Mouse (Mus musculus): ENCODE results near the gene Wnt10a. TPM values are rescaled to one million over a fixed set of nuclear protein-coding genes. Genes with fewer than 3 reads are reported as not detected.

The Wnt10a gene
- polyA plus RNA-seq, 2 experiments: not detected

DNA sequence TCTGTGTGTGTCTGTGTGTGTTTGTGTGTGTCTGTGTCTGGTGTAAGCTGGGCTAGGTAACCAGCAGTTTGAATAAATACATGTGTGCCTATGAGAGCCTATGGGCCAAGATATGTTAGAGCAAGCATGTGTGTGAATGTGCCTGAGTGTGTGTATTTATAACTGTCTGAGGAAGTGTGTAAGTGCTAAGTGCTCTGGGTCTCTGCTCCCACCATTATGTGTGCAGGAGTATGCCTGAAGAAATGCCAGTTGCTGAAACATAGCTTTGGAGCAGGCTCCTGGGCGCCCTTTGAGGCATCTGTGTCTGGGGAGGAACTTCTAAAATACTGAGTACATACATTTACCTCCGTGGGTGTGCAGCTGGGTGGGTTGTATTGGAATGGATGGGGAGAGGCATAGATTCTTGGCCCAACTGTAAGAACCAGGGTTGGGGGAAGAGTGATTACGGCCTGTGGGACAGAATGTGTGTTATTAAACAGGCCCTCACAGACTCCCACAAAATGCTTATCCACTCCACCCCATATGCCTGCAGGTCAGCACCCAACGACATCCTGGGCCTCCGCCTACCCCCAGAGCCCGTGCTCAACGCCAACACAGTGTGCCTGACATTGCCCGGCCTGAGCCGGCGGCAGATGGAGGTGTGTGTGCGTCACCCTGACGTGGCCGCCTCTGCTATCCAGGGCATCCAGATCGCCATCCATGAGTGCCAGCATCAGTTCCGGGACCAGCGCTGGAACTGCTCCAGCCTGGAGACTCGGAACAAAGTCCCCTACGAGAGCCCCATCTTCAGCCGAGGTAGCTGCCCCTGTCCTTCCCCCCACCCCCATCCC is 1.7 kb downstream of the Wnt10a start:
- TF ChIP-seq CTCF (IDR thresholded peaks at IDR 0.05; ENCODE audit: low read depth) (no peak), EP300 (IDR thresholded peaks at IDR 0.05; ENCODE audit: low read depth) (no peak)

DNA sequence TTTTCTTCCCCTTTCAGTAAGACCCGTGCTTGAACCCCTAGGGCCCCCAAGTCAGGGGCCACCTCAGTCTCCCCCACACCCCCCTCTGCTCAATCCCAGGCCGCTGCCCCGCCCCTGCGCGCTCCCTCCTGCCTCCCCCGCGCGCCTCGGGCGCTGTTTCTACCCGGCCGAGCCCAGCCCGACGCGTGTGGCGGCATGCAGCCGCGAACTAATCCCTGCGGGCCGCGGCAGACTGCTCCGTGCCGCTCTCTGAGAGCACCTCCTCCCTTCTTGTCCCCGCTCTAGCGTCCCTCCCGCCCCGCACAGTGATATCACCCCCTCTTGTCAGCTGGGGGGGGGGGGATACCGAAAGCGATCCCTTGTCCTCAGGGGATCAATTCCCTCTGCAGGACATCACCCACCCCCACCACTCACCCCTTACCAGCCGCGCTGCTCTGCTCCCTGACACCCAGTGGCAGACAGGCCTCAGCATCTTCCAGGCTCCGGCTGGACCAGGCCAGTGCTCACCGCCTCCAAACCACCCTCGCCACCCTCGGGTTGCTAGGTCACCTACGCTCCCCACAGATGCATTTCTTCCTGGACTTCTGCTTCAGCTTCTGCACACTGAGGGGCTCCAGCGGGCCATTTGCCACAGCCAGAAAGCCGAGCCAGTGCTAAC is 3.3 kb downstream of the Wnt10a start:
- H3K9ac ChIP-seq (replicated peaks): no peak overlapping the region
- under 1% methylated on average over 38 of the region's 38 CpGs for WGBS (ENCODE audit: insufficient replicate concordance)

More for the DNA sequence above, 1.7 kb downstream of the Wnt10a start:
- ATAC-seq (ENCODE audit: insufficient read depth) (no peak), DNase-seq (ENCODE audit: low read depth in 3 of 3, low spot score in 3 of 3) (no peak)
- Histone ChIP-seq H3K36me3 (replicated peaks; ENCODE audit: control insufficient read depth, insufficient read depth, low read depth) (no peaks in the 10 kb centered on the region), H3K9ac (replicated peaks) (no peak overlapping the region), H3K4me2 (ENCODE audit: low read depth) (no peak overlapping the region), H3K4me3 (ENCODE audit: insufficient read depth in 1 of 2, low read depth in 2 of 2, low read length in 2 of 2) (no peak overlapping the region), H3K4me1 (replicated peaks; ENCODE audit: control insufficient read depth in 2 of 2, insufficient read depth in 2 of 2, low read length in 1 of 2) (no peaks in the 10 kb centered on the region), H3K9me3 (ENCODE audit: control insufficient read depth, low read length) (no peaks in the 10 kb centered on the region), H3K27ac (no peak overlapping the region), H3K27me3 (ENCODE audit: control insufficient read depth, insufficient read depth, low read length) (peaks cover 78% of the 10 kb centered on the region)
- WGBS (ENCODE audit: insufficient replicate concordance): 11% methylated on average over 19 of the region's 19 CpGs

DNA sequence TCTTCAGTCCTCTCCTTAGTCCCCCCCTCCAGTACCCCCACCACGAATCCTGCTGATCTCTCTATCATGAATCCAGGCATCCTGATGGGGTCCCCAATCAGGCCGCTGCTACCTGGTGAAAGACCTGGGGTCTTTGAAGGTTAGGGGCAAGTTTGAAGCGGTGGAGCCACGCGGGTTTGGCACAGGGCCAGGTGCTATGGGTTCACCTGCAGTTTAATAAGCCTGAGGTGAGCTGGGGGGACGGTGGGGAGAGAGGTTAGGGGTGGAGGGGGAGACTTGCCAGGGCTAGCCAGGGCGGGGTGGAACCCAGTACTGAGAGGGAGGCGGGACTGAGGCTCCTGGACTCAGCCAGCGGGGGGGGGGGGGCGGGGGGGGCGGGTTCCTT is 3.8 kb downstream of the Wnt10a start:
- no peak overlapping the region for H3K4me2 ChIP-seq (ENCODE audit: low read depth)
- H3K9me3 ChIP-seq (ENCODE audit: control insufficient read depth, low read length): no peaks in the 10 kb centered on the region
- no peak overlapping the region for H3K4me3 ChIP-seq (ENCODE audit: insufficient read depth in 1 of 2, low read depth in 2 of 2, low read length in 2 of 2)
- H3K4me1 ChIP-seq (replicated peaks; ENCODE audit: control insufficient read depth in 2 of 2, insufficient read depth in 2 of 2, low read length in 1 of 2): no peaks in the 10 kb centered on the region
- H3K36me3 ChIP-seq (replicated peaks; ENCODE audit: control insufficient read depth, insufficient read depth, low read depth): no peaks in the 10 kb centered on the region
- DNase-seq (ENCODE audit: low read depth in 3 of 3, low spot score in 3 of 3) (no peak), ATAC-seq (ENCODE audit: insufficient read depth) (no peak)
- TF ChIP-seq CTCF (IDR thresholded peaks at IDR 0.05; ENCODE audit: low read depth): no peak
- TF ChIP-seq EP300 (IDR thresholded peaks at IDR 0.05; ENCODE audit: low read depth): no peak
- H3K9ac ChIP-seq (replicated peaks): no peak overlapping the region
- under 1% methylated on average over 8 of the region's 11 CpGs for WGBS (ENCODE audit: insufficient replicate concordance)
- H3K27ac ChIP-seq: no peak overlapping the region
- H3K27me3 ChIP-seq (ENCODE audit: control insufficient read depth, insufficient read depth, low read length): peaks cover 87% of the 10 kb centered on the region

More for the DNA sequence above, 3.3 kb downstream of the Wnt10a start:
- H3K4me3 ChIP-seq (ENCODE audit: insufficient read depth in 1 of 2, low read depth in 2 of 2, low read length in 2 of 2): no peak overlapping the region
- H3K4me2 ChIP-seq (ENCODE audit: low read depth): no peak overlapping the region
- H3K36me3 ChIP-seq (replicated peaks; ENCODE audit: control insufficient read depth, insufficient read depth, low read depth): no peaks in the 10 kb centered on the region
- H3K27ac ChIP-seq: no peak overlapping the region
- peaks cover 86% of the 10 kb centered on the region for H3K27me3 ChIP-seq (ENCODE audit: control insufficient read depth, insufficient read depth, low read length)
- DNase-seq (ENCODE audit: low read depth in 3 of 3, low spot score in 3 of 3) (no peak), ATAC-seq (ENCODE audit: insufficient read depth) (no peak)
- no peaks in the 10 kb centered on the region for H3K9me3 ChIP-seq (ENCODE audit: control insufficient read depth, low read length)
- no peak for TF ChIP-seq EP300 (IDR thresholded peaks at IDR 0.05; ENCODE audit: low read depth)
- no peak for TF ChIP-seq CTCF (IDR thresholded peaks at IDR 0.05; ENCODE audit: low read depth)
- no peaks in the 10 kb centered on the region for H3K4me1 ChIP-seq (replicated peaks; ENCODE audit: control insufficient read depth in 2 of 2, insufficient read depth in 2 of 2, low read length in 1 of 2)

DNA sequence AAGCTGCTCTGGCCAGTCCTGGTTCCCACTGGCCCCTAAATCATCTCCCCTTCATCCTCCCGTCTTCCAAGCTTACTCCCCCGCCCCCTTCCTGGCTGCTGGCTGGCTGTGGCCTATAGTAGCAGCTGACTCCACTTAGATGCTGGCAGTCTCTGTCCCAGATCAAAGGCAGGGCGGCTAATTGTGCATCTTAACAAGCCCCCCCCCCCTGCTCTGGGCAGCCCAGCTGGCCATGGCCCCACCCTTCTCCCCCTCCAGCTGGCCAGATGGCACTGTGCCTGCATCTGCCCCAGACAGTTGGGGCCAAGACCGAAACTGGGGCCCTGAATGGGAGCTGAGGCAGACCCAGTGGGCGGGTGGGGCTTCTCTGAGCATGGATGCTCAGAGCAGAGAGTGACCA is 6.1 kb downstream of the Wnt10a start:
- H3K4me3 ChIP-seq (ENCODE audit: insufficient read depth in 1 of 2, low read depth in 2 of 2, low read length in 2 of 2): no peak overlapping the region
- no peak overlapping the region for H3K4me2 ChIP-seq (ENCODE audit: low read depth)
- H3K36me3 ChIP-seq (replicated peaks; ENCODE audit: control insufficient read depth, insufficient read depth, low read depth): no peaks in the 10 kb centered on the region
- no peaks in the 10 kb centered on the region for H3K4me1 ChIP-seq (replicated peaks; ENCODE audit: control insufficient read depth in 2 of 2, insufficient read depth in 2 of 2, low read length in 1 of 2)
- H3K27me3 ChIP-seq (ENCODE audit: control insufficient read depth, insufficient read depth, low read length): peaks cover 85% of the 10 kb centered on the region
- H3K27ac ChIP-seq: no peak overlapping the region
- no peak overlapping the region for H3K9ac ChIP-seq (replicated peaks)
- no peak for TF ChIP-seq CTCF (IDR thresholded peaks at IDR 0.05; ENCODE audit: low read depth)
- no peak for TF ChIP-seq EP300 (IDR thresholded peaks at IDR 0.05; ENCODE audit: low read depth)
- ATAC-seq (ENCODE audit: insufficient read depth) (no peak), DNase-seq (ENCODE audit: low read depth in 3 of 3, low spot score in 3 of 3) (no peak)
- WGBS (ENCODE audit: insufficient replicate concordance): 10% methylated on average over 5 of the region's 5 CpGs
- no peaks in the 10 kb centered on the region for H3K9me3 ChIP-seq (ENCODE audit: control insufficient read depth, low read length)

DNA sequence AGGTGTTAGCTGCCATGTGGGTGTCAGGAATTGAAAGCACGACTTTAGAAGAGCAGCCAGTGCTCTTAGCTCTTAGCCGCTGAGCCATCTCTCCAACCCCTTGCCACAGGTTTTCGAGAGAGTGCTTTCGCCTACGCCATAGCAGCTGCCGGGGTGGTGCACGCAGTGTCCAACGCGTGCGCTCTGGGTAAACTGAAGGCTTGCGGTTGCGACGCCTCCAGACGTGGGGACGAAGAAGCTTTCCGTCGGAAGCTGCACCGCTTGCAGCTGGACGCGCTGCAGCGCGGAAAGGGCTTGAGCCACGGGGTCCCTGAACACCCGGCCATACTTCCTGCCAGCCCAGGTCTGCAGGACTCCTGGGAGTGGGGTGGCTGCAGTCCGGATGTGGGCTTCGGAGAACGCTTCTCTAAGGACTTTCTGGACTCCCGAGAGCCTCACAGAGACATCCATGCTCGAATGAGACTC is 9.1 kb downstream of the Wnt10a start:
- Histone ChIP-seq H3K9me3 (ENCODE audit: control insufficient read depth, low read length) (no peaks in the 10 kb centered on the region), H3K27me3 (ENCODE audit: control insufficient read depth, insufficient read depth, low read length) (peaks cover 88% of the 10 kb centered on the region), H3K4me1 (replicated peaks; ENCODE audit: control insufficient read depth in 2 of 2, insufficient read depth in 2 of 2, low read length in 1 of 2) (no peaks in the 10 kb centered on the region), H3K4me3 (ENCODE audit: insufficient read depth in 1 of 2, low read depth in 2 of 2, low read length in 2 of 2) (no peak overlapping the region), H3K36me3 (replicated peaks; ENCODE audit: control insufficient read depth, insufficient read depth, low read depth) (no peaks in the 10 kb centered on the region), H3K27ac (no peak overlapping the region), H3K4me2 (ENCODE audit: low read depth) (no peak overlapping the region), H3K9ac (replicated peaks) (no peak overlapping the region)
- no peak for TF ChIP-seq CTCF (IDR thresholded peaks at IDR 0.05; ENCODE audit: low read depth)
- TF ChIP-seq EP300 (IDR thresholded peaks at IDR 0.05; ENCODE audit: low read depth): no peak
- DNase-seq (ENCODE audit: low read depth in 3 of 3, low spot score in 3 of 3): no peak
- under 1% methylated on average over 29 of the region's 29 CpGs for WGBS (ENCODE audit: insufficient replicate concordance)
- ATAC-seq (ENCODE audit: insufficient read depth): no peak

Data from liver, embryonic 14.5 days (tissue).